Mouse (Mus musculus): ENCODE data around the gene Fuca1.

The Fuca1 gene

DNA sequence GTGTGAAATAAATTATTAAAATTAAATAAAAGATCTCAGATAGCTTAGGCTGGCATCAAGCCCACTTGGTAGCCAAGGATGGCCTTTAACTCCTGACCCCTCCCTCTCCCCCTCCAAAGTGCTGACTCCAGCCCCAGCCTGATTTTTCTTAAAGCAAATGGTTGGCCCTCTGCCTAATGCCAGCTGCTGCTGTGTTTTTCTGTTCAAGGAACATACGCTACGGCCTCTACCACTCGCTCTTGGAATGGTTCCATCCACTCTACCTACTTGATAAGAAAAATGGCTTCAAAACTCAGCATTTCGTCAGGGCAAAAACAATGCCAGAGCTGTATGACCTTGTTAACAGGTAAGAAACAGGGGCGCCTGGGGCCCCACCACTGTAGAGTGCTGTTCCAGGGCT, 4.8 kb downstream of the Fuca1 start:
- DNase-seq, result peak; percentile 75 to 76

GRCm38 (mm10) chr4:135926195-135926808, 5.8 kb downstream of the Fuca1 start:
- no peak for DNase-seq

DNA sequence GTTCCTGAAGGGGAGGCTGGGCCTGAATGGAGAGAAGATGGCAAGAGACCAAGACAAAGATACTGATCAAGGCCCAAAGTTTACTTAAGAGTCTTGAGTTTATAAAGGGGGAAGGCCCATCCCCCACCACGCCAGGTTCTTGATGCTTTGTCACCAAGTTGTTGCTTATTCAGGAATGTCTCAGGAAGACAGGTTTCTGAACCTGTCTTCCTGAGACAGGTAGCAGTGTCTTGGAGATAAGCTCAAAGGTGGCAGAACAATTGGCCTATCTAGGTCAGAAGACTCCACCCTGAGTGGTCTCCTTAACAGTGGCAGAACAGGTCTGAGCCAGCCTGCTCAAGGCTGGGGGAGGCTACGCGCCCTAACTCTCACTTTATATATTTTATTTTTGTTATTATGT, 6.3 kb downstream of the Fuca1 start:
- no peak for DNase-seq

- DNase-seq, result peak in 1 of 2 experiments; percentile 62
Observed at GRCm38 (mm10) chr4:135928376-135928775, 7.8 kb downstream of the Fuca1 start.

DNA sequence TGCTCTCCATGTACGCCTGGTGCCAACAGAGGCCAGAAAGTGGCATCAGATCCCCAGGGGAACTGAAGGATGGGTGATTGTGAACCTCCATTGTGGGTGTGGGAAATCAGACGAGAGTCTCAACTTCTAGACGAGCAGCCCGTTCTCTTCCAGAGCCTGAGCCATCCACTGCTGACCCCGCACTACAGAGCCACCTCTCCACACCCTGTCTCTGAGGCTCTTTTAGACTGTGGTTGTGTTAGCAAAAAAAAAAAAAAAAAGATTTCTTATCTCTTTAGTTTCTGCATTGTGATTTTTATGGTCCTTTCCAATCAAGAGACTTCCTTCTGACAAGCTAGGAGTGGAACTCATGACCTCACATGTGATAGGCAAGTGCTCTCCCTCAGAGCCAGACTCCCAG, 8.9 kb downstream of the Fuca1 start:
- DNase-seq, result no peak

DNA sequence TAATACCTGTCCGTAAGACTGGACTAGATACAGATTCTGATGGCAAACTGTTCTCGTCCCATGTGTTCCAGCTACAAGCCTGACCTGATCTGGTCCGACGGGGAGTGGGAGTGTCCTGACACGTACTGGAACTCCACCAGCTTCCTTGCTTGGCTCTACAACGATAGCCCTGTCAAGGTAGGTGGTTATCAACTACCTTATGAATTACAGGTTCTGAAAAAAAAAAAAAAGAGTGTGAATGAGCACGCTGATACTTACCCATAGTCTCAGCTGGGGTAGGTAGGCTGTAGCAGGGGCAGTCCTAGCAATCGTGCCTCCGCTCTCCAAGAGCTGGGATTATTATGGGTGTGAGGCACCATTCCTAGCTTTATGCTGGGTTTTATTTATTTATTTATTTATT, 9.3 kb downstream of the Fuca1 start:
- no peak for DNase-seq

DNA sequence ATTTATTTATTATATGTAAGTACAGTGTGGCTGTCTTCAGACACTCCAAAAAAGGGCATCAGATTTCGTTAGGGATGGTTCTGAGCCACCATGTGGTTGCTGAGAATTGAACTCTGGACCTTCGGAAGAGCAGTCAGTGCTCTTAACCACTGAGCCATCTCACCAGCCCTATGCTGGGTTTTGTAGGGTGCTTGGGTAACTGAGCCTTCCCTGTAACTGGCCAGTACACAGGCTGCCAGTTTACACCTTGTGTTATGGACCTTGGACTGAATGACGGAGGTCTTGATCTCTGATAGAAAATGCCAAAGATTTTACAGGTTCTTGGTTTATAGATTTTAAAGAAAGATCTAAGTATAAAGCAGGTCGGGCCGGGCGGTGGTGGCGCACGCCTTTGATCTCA, 9.7 kb downstream of the Fuca1 start:
- DNase-seq, result no peak

- peak; percentile 49 to 57 for DNase-seq
Observed at GRCm38 (mm10) chr4:135931832-135932231, 11.3 kb downstream of the Fuca1 start.

DNA sequence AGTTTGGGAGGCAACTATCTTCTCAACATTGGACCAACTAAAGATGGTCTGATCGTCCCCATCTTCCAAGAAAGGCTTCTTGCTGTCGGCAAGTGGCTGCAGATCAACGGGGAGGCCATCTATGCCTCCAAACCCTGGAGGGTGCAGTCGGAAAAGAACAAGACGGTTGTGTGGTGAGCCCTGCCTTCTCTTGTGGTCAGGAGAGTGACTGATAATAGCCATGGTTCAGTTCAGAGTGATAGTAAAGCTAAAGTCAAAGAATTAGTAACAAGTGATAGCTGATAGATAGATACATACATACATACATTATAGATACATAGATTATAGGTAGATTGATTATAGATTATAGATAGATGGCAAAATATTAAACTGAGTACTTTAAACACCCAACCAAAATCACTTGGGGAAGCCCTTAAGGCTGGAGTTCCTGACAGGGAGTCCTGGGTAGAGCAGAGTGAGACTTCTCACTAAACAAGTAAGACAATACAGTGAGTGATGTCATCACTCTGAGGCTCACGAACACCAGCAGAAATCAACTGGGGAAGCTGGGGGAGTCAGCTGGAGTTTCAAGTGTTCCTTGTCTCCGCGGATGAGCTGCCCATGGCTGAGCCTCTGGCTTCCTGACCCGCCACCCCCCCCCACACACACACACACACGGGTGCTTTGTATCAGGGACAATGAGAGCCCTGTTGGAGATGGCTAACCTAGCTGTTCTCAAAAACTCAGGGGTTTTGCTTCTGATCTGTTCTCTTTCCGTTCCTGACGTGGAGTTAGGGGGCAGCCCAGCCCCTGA, 14.4 kb downstream of the Fuca1 start:
- DNase-seq, result no peak

GRCm38 (mm10) chr4:135935502-135935901, 15.0 kb downstream of the Fuca1 start:
- DNase-seq, result no peak

DNA sequence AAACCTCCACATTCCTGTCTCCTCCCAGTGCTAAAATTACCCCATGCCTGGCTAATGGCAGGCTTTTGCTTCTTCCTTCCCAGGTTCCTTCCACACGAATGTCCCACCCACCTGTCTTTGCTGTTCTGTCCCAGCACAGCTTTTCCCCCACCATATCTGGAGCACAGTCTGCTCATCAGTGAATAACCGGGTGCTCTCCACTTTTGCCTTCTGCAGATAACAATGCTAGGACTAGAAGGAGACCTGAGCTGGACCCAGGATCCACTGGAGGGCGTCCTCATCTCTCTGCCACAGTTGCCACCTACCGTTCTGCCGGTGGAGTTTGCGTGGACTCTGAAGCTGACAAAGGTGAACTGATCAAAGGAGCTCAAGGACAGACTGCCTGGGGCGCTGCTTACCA, 18.3 kb downstream of the Fuca1 start:
- DNase-seq, result no peak

DNA sequence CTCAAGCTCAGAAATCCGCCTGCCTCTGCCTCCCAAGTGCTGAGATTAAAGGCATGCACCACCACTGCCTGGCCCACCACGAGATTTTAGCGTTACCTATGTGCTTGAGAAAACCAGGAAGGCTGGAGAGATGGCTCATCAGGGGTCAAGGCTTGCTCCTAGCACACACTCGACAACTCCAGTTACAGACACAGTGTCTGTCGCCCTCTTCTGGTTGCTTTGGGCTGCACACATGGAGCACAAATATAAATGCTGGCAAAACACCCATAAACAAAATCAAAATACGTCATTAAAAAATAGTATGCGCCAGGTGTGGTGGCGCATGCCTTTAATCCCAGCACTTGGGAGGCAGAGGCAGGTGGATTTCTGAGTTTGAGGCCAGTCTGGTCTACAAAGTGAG, 20.5 kb downstream of the Fuca1 start:
- DNase-seq, result peak in 1 of 2 experiments; percentile 32

GRCm38 (mm10) chr4:135942193-135942592, 21.7 kb downstream of the Fuca1 start:
- no peak for DNase-seq

DNA sequence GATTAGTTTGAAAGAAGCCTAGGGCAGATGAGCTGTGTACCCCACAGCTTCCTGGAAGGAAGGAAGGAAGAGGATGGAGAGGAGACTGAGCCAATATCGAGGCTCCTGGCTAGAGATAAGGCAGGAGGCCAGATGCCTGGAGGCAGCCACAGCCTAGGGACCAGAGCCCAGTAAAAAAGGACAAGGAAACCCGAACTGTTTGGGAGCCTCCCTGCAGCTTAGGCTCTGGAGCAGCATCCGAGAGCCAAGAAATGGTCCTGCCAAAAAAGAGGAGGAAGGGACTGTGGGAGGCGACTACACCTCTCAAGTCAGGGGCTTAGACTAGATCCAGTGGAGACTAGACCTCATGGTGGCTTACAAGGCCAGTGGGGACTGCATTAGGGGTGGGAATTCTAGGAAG, 22.9 kb downstream of the Fuca1 start:
- DNase-seq, result no peak

DNA sequence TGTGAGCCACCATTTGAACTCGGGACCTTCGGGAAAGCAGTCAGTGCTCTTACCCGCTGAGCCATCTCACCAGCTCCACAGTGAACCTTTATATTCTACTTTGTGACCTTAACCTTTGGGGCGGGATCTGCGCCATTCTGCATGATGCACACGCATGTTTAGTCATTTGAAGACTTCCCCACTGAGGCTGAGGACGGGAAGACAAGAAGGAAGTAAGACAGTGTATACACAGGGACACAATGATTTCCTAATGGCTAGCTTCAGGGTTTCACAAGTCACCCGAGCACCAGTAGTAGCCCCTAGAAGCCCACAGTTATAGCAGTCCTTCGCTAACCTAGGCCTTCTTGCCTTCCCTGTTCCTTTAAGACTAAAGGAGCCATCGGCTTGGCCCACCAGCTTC, 25.2 kb downstream of the Fuca1 start:
- no peak for DNase-seq

DNA sequence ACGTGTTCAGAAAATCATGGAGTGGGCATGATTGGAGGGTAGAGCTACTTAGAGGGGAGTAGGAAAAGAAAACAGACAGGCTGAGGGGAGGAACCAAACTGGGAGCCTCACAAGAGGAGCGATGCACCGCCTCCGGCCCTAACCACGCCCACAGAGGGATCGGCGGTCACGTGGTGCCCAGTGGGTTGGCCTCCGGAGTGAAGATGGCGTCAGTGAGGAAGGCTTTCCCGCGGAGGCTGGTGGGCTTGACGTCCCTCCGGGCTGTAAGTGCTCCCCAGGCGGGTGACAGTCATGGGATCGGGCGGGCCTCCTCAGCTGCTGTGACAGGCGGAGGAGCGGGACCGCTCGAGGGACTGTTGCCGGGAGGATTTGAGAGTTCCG, 25.7 kb downstream of the Fuca1 start, which contains the start of gene Hmgcl:
Gene Hmgcl (plus strand): TSS at position 171 of the 381 bp plus-strand sequence.
- DNase-seq, result peak; percentile 98

DNA sequence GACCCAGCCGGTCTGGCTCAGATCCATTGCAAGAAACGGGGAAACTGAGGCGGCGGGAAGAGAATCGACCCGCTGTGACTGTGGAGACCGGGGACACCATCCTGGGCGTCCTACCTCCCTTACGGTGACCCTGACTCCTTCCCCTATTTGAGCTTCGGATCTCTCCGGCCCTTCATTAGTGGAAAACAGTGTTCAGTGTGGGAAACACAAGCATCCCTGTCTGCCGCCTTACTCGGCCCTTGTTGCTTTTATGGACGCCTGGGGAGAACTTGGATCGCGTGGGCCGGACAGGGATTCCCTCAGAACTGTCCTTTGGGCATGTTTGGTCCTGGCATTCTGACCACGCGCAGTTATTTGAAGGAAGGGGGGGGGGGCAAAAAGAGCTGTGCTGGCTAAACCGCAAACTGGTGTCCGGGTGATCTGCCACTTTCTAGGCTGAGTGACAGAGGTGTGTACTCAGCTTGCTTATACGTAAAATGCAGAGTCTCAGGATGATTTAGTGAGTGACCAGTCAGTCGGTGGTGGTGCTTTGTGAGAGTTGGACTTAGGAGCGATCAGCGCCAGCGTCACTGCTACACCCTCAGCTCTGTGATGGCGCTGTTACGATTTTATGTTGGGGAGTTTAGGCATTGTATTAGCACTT, 26.2 kb downstream of the Fuca1 start:
- DNase-seq, result no peak

DNA sequence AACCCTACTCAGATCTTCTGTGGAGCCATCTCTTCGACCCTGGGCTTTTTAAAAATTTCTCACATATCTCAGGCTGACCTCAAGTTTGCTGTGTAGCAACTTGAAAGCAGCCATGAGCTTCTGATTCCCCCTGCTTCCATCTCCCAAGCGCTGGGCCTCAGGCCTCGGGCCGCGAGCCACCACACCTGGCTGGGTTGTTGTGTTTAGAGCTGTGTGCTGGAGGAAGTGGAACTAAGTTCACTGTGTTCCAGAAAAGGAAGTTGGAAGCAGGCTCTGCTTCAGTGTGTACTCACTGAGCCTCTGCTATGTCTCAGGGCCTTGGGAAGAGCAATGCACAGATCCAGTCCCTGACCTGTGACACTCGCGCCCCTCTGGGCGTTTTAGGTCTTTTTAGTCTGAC, 27.6 kb downstream of the Fuca1 start:
- DNase-seq, result no peak

DNA sequence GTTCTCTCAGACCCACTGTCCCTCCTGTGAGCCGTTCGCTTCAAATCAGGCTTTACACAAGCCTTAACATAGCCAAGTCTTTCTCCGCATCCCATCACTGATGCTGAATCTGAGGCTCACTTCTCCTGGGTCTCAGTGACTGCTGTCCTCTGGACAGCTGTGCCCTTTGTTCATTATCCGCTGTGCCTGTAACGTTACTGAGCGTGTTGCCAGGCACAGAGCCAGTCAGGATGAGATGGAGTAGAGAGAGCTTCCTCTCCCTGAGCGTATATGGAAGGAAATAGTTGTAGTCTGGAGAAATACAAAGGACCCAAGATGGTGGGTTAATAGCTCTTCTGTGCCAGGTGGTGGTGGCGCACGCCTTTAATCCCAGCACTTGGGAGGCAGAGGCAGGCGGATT, 28.9 kb downstream of the Fuca1 start:
- DNase-seq, result peak; percentile 55 to 70

- DNase-seq, result peak in 1 of 2 experiments; percentile 75
Observed at GRCm38 (mm10) chr4:135949911-135950310, 29.4 kb downstream of the Fuca1 start.

GRCm38 (mm10) chr4:135950365-135950764, 29.8 kb downstream of the Fuca1 start:
- DNase-seq, result peak; percentile 38 to 45

DNA sequence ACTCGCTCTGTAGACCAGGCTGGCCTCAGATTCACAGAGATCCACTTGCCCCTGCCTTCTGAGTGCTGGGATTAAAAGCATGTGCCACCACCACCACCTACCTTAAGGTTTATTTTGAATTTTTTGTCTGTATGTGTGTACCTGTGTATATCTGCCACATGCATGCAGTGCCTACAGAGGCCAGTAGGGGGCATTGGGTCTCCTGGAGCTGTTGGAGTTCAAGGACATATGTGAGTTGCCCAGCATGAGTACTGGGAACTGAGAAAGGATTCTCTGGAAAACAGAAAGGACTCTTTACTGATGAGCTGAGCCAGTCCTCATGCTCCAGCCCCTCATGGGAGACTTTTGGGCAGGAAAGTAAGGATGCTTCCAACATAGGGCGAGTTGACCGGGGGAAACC, 31.0 kb downstream of the Fuca1 start:
- DNase-seq, result peak in 1 of 2 experiments; percentile 41

DNA sequence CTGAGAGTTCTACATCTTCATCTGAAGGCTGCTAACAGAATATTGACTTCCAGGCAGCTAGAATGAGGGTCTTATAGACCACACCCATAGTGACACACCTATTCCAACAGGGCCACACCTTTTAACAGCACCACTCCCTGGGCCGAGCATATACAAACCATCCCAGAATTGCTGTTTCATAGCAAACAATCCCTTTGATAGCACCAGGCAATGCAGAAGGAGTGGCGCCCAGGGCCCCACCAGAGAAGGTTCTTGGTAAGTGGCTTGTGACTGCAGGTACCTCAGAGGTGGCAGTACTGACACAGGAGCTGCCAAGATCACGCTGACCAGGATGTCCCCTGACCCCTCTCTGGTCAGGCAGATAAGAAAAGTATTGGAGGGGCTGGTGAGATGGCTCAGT, 32.6 kb downstream of the Fuca1 start:
- DNase-seq, result no peak

DNA sequence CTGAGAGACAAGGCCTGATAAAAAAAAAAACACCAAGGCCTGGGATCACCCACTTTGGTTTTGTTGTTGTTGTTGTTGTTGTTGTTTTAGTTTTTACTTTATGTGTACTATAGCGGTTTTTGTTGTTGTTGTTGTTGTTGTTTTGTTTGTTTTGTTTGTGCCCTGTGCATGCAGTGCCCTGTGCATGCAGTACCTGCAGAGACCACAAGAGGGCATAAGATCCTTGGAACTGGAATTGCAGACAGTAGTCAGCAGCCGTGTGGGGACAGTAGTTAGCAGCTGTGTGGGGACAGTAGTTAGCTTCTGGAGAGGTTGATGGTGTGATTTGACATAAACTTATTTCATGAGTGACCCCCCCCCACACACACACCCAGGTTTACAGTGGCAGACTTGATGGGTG, 33.7 kb downstream of the Fuca1 start:
- peak; percentile 75 to 89 for DNase-seq
